In genomic region chr7:74423316-74423715, GRCm38 (mm10) we compare ENCODE assay signal across 18 mouse cellular contexts.
DNase-seq lines count a peak whose midpoint lies in the region; ATAC-seq and TF ChIP-seq lines count a peak whose summit lies in the region.
"Had no signal": no experiment of that assay in that cellular context is flagged by ENCODE, and none has a peak within 500 bp of the region (broad histone marks: within the 10 kb centered on the region; RNA-seq: fewer than 3 reads in every experiment).

No protein-coding gene starts in this region.

- H3K36me3 ChIP-seq in kidney, embryonic 15.5 days, result no peaks in the 10 kb centered on the region
- no peaks in the 10 kb centered on the region for H3K36me3 ChIP-seq in stomach, embryonic 14.5 days (ENCODE audit: control insufficient read depth, insufficient read depth, low read length)
- no peaks in the 10 kb centered on the region for H3K36me3 ChIP-seq in stomach, postnatal 0 days (ENCODE audit: control insufficient read depth, insufficient read depth, low read length)
- H3K36me3 ChIP-seq: forebrain, embryonic 15.5 days; limb, embryonic 13.5 days; midbrain, embryonic 15.5 days had no signal

- peak overlapping the region; percentile 76 for H3K27ac ChIP-seq in kidney, embryonic 15.5 days
- H3K27ac ChIP-seq in stomach, embryonic 14.5 days (ENCODE audit: low read length), result 0 out of 2 replicates have a peak overlapping the region, but pooled peaks have one; percentile 13
- H3K27ac ChIP-seq in stomach, postnatal 0 days (replicated peaks), result no peak overlapping the region
- H3K27ac ChIP-seq: left cerebral cortex, adult 2 months; midbrain, embryonic 15.5 days had no signal

- H3K27me3 ChIP-seq in kidney, embryonic 15.5 days, result no peaks in the 10 kb centered on the region
- H3K27me3 ChIP-seq in stomach, embryonic 14.5 days (ENCODE audit: control insufficient read depth, insufficient read depth, low read length), result no peaks in the 10 kb centered on the region
- H3K27me3 ChIP-seq in stomach, postnatal 0 days (ENCODE audit: control insufficient read depth, insufficient read depth, low read length), result no peaks in the 10 kb centered on the region
- H3K27me3 ChIP-seq: forebrain, embryonic 15.5 days; midbrain, embryonic 15.5 days; Patski had no signal

- no peak for ATAC-seq in kidney, embryonic 15.5 days (replicated peaks; ENCODE audit: low FRiP score)
- no peak for ATAC-seq in stomach, embryonic 14.5 days (ENCODE audit: insufficient number of reproducible peaks, insufficient read depth, low FRiP score, low read depth)
- ATAC-seq in stomach, postnatal 0 days (ENCODE audit: low FRiP score, low TSS enrichment), result no peak
- ATAC-seq: activated CD4-positive, CD25-positive, alpha-beta regulatory T cell, adult 4 months had no signal

- peak; percentile 48 to 76 for DNase-seq in heart, adult 18-20 months
- DNase-seq in heart, postnatal 25 days (ENCODE audit: low spot score), result no peak
- no peak for DNase-seq in kidney, adult 8-10 months
- no peak for DNase-seq in stomach, postnatal 0 days (ENCODE audit: low spot score)
- peak; percentile 50 for DNase-seq in testis, postnatal 14 days (ENCODE audit: low spot score)
- no peak for DNase-seq in right cerebral cortex, adult 18-20 months
- DNase-seq: adrenal gland, postnatal 25 days; cerebellum, postnatal 36 days; thymus, postnatal 14 days had no signal

- 65% methylated on average over 3 of the region's 3 CpGs for WGBS in kidney, embryonic 15.5 days
- 67% methylated on average over 3 of the region's 3 CpGs for WGBS in stomach, embryonic 14.5 days
- WGBS in stomach, postnatal 0 days, result 68% methylated on average over 3 of the region's 3 CpGs

- H3K4me1 ChIP-seq in kidney, embryonic 15.5 days, result peaks cover 33% of the 10 kb centered on the region
- peaks cover 12% of the 10 kb centered on the region; the same call in 1 of the 2 replicates for H3K4me1 ChIP-seq in stomach, embryonic 14.5 days (ENCODE audit: control insufficient read depth, insufficient read depth, low read length)
- peaks cover 7% of the 10 kb centered on the region; the same call in 1 of the 2 replicates for H3K4me1 ChIP-seq in stomach, postnatal 0 days (replicated peaks; ENCODE audit: control insufficient read depth, insufficient read depth)

- TF ChIP-seq EP300 in stomach, postnatal 0 days (optimal IDR thresholded peaks at IDR 0.05), result no peak

- no peaks in the 10 kb centered on the region for H3K9me3 ChIP-seq in kidney, embryonic 15.5 days (replicated peaks)
- no peaks in the 10 kb centered on the region for H3K9me3 ChIP-seq in stomach, embryonic 14.5 days (ENCODE audit: control insufficient read depth, low read depth, low read length)
- no peaks in the 10 kb centered on the region for H3K9me3 ChIP-seq in stomach, postnatal 0 days (ENCODE audit: control insufficient read depth, low read length)
- H3K9me3 ChIP-seq: forebrain, embryonic 15.5 days; limb, embryonic 13.5 days; megakaryocyte, embryonic 14.5 days; midbrain, embryonic 15.5 days had no signal

- no peak overlapping the region for H3K4me3 ChIP-seq in kidney, embryonic 15.5 days (replicated peaks)
- H3K4me3 ChIP-seq in stomach, embryonic 14.5 days (ENCODE audit: low read depth, low read length), result no peak overlapping the region
- H3K4me3 ChIP-seq in stomach, postnatal 0 days (ENCODE audit: low read depth, low read length), result no peak overlapping the region
- H3K4me3 ChIP-seq: forebrain, embryonic 15.5 days; left cerebral cortex, adult 2 months; limb, embryonic 13.5 days; megakaryocyte, embryonic 14.5 days; midbrain, embryonic 15.5 days had no signal

- H3K9ac ChIP-seq in kidney, embryonic 15.5 days, result no peak overlapping the region
- no peak overlapping the region for H3K9ac ChIP-seq in stomach, embryonic 14.5 days (replicated peaks; ENCODE audit: low read depth, low read length)
- H3K9ac ChIP-seq in stomach, postnatal 0 days (ENCODE audit: low read length), result no peak overlapping the region
- H3K9ac ChIP-seq: forebrain, embryonic 15.5 days; limb, embryonic 13.5 days; midbrain, embryonic 15.5 days had no signal

- H3K4me2 ChIP-seq in kidney, embryonic 15.5 days, result no peak overlapping the region
- no peak overlapping the region for H3K4me2 ChIP-seq in stomach, embryonic 14.5 days (replicated peaks; ENCODE audit: low read depth, low read length)
- no peak overlapping the region for H3K4me2 ChIP-seq in stomach, postnatal 0 days (replicated peaks; ENCODE audit: low read depth)
- H3K4me2 ChIP-seq: forebrain, embryonic 15.5 days; midbrain, embryonic 15.5 days had no signal

- intact Hi-C loops in heart, postnatal 25 days (cut with DNase I), result loop anchor here (2.0 to 5.0 kb wide), 3 partner anchors 47 to 439 kb away; no protein-coding TSS in a partner anchor

- no peak for TF ChIP-seq CTCF in stomach, postnatal 0 days (IDR thresholded peaks at IDR 0.05; ENCODE audit: low read depth)

Comparison
In these comparisons a context has a peak if more than half of its experiments do, and no peak if none do; other contexts are left out.
1. DNase-seq: peak in heart, adult 18-20 months (2 of 2) and testis, postnatal 14 days (single experiment); none in heart, postnatal 25 days (single experiment), kidney, adult 8-10 months (0 of 2), stomach, postnatal 0 days (single experiment) and right cerebral cortex, adult 18-20 months (single experiment).